Mouse (Mus musculus) brain, embryonic 14.5 days (tissue): ENCODE data around the gene Dtx1.
A peak's percentile ranks its signal among the peaks of the same experiment; 100 is the strongest.

ENCODE experiments used
- CTCF ChIP-seq: fragments of 200-500 bp; IDR thresholded peaks from 2 replicates; pipeline ENCODE4 v1.5.1; 2012; ENCODE audit warnings: inconsistent platforms, mild to moderate bottlenecking, moderate library complexity, borderline replicate concordance; ENCODE audit not compliant: insufficient read depth, insufficient read length; ENCODE audit errors: extremely low read depth
- POLR2A ChIP-seq: fragments of 200-500 bp; IDR thresholded peaks from 2 replicates; pipeline ENCODE4 v1.6.1; 2012; ENCODE audit warnings: mild to moderate bottlenecking, inconsistent platforms, borderline replicate concordance; ENCODE audit not compliant: poor library complexity, insufficient read depth, insufficient read length, severe bottlenecking; ENCODE audit errors: extremely low read depth

DNA sequence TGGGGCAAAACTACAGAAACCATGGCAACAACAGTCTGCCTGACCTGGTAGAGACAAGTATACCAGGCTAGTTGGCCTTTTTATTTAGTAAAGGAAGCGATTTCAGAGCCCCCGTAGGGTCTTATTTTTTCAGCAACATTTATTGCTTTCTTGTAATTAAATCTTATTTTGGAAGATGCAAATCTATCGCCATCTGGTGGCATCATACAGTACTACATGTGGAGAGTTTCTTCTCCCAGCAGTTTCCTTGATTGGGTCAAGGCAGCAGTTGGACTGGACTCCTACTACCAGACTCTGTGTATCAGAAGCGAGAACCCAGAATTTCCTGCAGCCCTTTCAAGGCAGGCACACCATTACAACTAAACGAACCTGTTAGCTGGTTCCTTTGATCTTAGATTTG lies 34.7 kb upstream of the Dtx1 start:
- TF ChIP-seq CTCF: peak; percentile 50; the same call in 1 of the 2 replicates
- TF ChIP-seq POLR2A: no peak
